Mouse (Mus musculus) hindbrain, embryonic 12.5 days (tissue): ENCODE data around the gene Lcn6. TPM values are rescaled to one million over a fixed set of nuclear protein-coding genes. Genes with fewer than 3 reads are reported as not detected.

Source experiments
- ATAC-seq: fragments of 200-750 bp; cut with Nextera tagmentation; 2 replicates; pipeline ENCODE4 v1.8.0; 2017; ENCODE audit warnings: moderate TSS enrichment; ENCODE audit not compliant: low FRiP score
- H3K27ac ChIP-seq: fragments of 300-500 bp; sonication (generic); 2 replicates; pipeline ENCODE4 v1.5.1; 2016; ENCODE audit warnings: mild to moderate bottlenecking
- H3K27me3 ChIP-seq: fragments of 300-500 bp; sonication (generic); 2 replicates; pipeline ENCODE4 v1.6.1; 2016; ENCODE audit warnings: mild to moderate bottlenecking
- H3K36me3 ChIP-seq: fragments of 300-500 bp; sonication (generic); 2 replicates; pipeline ENCODE4 v1.6.1; 2016; ENCODE audit warnings: mild to moderate bottlenecking
- H3K4me1 ChIP-seq: fragments of 300-500 bp; sonication (generic); 2 replicates; pipeline ENCODE4 v1.6.1; 2016
- H3K4me2 ChIP-seq: fragments of 300-500 bp; sonication (generic); replicated peaks from 2 replicates; pipeline ENCODE4 v1.6.1; 2016; ENCODE audit warnings: mild to moderate bottlenecking
- H3K4me3 ChIP-seq: fragments of 300-500 bp; sonication (generic); 2 replicates; pipeline ENCODE4 v1.5.1; 2016; ENCODE audit warnings: mild to moderate bottlenecking
- H3K9ac ChIP-seq: fragments of 300-500 bp; sonication (generic); 2 replicates; pipeline ENCODE4 v1.6.1; 2016; ENCODE audit warnings: mild to moderate bottlenecking, moderate library complexity
- H3K9me3 ChIP-seq: fragments of 300-500 bp; sonication (generic); replicated peaks from 2 replicates; pipeline ENCODE4 v1.6.1; 2016; ENCODE audit warnings: mild to moderate bottlenecking
- WGBS: fragments of 180-500 bp; shearing (Covaris S2); methylation state at CpG from one replicate; pipeline ENCODE4 v1.1.7; 2016; 5-methylcytosine and 5-hydroxymethylcytosine counted together
- polyA plus RNA-seq: library from polyadenylated mRNA; unstranded; fragments of >200 nt; fragmentation: Nextera tagmentation; extraction: Ambion mirVana; gene quantifications from 2 replicates; pipeline ENCODE4 v1.2.1, GENCODE M21; 2016

Lcn6 gene
- polyA plus RNA-seq: not detected in 2 replicates

DNA sequence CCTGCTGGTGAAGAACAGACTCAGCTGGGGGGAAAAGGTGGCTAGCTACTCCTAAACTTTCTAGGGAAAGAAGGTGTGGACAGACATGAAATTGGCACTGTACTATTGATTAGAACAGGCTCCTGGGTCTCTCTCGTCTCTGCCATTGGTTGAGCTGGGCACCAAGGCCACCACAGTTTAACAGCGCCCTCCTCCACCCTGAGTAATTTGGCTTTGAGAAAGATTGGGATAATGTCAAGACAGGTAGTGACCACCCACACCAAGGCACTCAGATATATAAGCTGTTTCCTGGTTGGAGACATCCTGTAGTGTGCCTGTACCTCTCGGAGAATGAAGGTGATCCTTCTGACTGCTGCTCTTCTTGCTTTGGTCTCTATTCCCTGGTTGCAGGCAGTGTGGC, at the start of gene Lcn6:
Lcn6 (plus strand) TSS at position 301 of the 400 bp plus-strand sequence.
- 83% methylated on average over 3 of the region's 3 CpGs for WGBS
- no peak within 1 kb of the TSS for H3K9ac ChIP-seq
- H3K36me3 ChIP-seq: no peaks in the 10 kb centered on the region
- H3K27me3 ChIP-seq: no peaks in the 10 kb centered on the region; the same call in 1 of the 2 replicates
- no peak within 1 kb of the TSS for H3K27ac ChIP-seq
- no peak within 1 kb of the TSS for H3K4me2 ChIP-seq
- H3K9me3 ChIP-seq: no peaks in the 10 kb centered on the region
- no peaks in the 10 kb centered on the region for H3K4me1 ChIP-seq
- no peak within 1 kb of the TSS for H3K4me3 ChIP-seq
- no peak for ATAC-seq

GRCm38 (mm10) chr2:25627811-25628210, 48.8 kb upstream of the Lcn6 start, which contains the start of gene Fcna:
Gene Fcna, minus strand, starts transcription at chr2:25628030.
- Histone ChIP-seq H3K27me3 (no peaks in the 10 kb centered on the region; the same call in 1 of the 2 replicates), H3K4me3 (no peak within 1 kb of the TSS), H3K4me2 (no peak within 1 kb of the TSS), H3K27ac (no peak within 1 kb of the TSS), H3K9me3 (no peaks in the 10 kb centered on the region), H3K9ac (no peak within 1 kb of the TSS), H3K36me3 (no peaks in the 10 kb centered on the region), H3K4me1 (no peaks in the 10 kb centered on the region)
- 86% methylated on average over 6 of the region's 6 CpGs for WGBS
- ATAC-seq: no peak

DNA sequence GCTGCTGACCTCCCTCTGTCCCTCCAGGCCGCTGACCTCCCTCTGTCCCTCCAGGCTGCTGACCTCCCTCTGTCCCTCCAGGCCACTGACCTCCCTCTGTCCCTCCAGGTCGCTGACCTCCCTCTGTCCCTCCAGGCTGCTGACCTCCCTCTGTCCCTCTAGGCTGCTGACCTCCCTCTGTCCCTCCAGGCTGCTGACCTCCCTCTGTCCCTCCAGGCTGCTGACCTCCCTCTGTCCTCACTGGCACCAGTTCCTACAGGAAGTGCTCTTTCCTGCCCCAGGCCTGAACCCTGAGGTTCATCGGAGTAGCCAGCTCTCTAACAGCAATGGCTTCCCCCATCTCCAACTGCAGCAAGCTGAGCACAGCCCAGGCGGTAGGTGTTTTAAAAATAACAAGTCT, 47.8 kb upstream of the Lcn6 start:
- Histone ChIP-seq H3K27me3 (no peaks in the 10 kb centered on the region; the same call in 1 of the 2 replicates), H3K4me2 (no peak overlapping the region), H3K9me3 (no peaks in the 10 kb centered on the region), H3K27ac (no peak overlapping the region), H3K36me3 (no peaks in the 10 kb centered on the region), H3K4me3 (no peak overlapping the region), H3K4me1 (no peaks in the 10 kb centered on the region), H3K9ac (no peak overlapping the region)
- no peak for ATAC-seq
- WGBS: 35% methylated on average over 4 of the region's 4 CpGs

DNA sequence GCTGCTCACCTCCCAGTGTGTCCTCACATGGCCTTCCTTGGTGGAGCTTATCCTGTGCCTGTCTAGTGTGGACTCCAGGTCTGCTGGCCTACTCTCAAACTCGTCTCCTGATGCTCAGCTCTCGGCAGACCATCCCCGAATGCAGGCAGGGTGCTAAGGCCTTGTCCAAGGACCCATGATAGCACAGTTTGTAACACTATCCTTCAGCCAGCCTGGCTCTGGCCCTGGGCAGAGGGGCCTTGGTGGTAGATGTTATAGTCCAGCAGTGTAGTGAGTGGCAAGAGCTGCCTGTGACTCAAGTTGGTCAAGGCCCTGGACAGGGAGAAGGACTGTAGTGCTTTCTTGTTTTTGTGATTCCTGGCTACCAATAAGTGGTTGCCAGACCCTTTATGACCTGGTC, 43.0 kb upstream of the Lcn6 start:
- Histone ChIP-seq H3K4me1 (no peaks in the 10 kb centered on the region), H3K36me3 (no peaks in the 10 kb centered on the region), H3K27me3 (no peaks in the 10 kb centered on the region), H3K27ac (no peak overlapping the region), H3K9ac (no peak overlapping the region), H3K4me2 (no peak overlapping the region), H3K4me3 (no peak overlapping the region), H3K9me3 (no peaks in the 10 kb centered on the region)
- ATAC-seq: no peak
- 87% methylated on average over 3 of the region's 3 CpGs for WGBS

GRCm38 (mm10) chr2:25634046-25634445, 42.5 kb upstream of the Lcn6 start:
- ATAC-seq: no peak
- no peaks in the 10 kb centered on the region for H3K9me3 ChIP-seq
- no peak overlapping the region for H3K9ac ChIP-seq
- no peaks in the 10 kb centered on the region for H3K27me3 ChIP-seq
- no peak overlapping the region for H3K27ac ChIP-seq
- no peaks in the 10 kb centered on the region for H3K4me1 ChIP-seq
- H3K36me3 ChIP-seq: no peaks in the 10 kb centered on the region
- H3K4me3 ChIP-seq: no peak overlapping the region
- 56% methylated on average over 1 of the region's 1 CpGs for WGBS
- H3K4me2 ChIP-seq: no peak overlapping the region

DNA sequence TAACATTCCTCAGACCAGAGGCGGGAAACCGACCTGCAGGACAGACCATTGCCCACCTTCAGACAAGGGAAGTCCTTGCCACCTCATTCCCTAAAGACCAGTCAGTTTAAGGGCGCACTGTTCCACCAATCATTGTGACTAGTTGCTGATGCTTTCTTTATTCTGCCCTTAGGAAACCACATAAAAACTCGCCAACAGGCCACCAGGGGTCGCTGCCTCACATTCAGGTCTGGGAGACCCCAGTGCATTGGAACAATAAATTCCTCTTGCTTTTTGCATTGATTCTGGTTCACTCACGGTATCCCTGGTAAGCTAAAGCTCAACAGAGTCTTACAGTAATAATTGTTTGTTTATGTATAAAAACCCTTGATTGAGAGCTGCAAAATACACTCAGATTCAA, 36.7 kb upstream of the Lcn6 start:
- H3K9ac ChIP-seq: no peak overlapping the region
- ATAC-seq: no peak

DNA sequence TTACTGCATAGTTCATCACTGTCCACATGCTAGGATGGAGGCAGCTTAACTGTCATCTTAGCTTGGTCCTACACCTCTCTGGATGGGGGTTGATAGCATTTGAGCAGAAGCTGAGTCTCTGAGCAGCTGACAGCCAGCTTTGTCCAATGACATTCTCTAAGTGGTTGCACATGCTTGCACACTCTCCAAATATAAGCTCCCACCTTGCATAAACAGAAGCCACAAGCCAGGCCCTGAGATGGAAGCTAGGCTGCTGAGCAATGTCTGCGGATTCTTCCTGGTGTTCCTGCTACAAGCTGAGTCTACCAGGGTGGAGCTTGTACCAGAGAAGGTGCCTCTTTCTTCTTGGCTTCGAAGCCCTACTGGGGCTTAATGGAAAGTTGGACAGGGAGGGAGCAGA, 23.7 kb upstream of the Lcn6 start, which contains the start of gene Lcn8:
Lcn8 (plus strand) TSS at position 219 of the 400 bp plus-strand sequence.
- no peak within 1 kb of the TSS for H3K4me3 ChIP-seq
- no peaks in the 10 kb centered on the region for H3K4me1 ChIP-seq
- H3K27ac ChIP-seq: no peak within 1 kb of the TSS
- H3K27me3 ChIP-seq: no peaks in the 10 kb centered on the region
- no peak within 1 kb of the TSS for H3K9ac ChIP-seq
- ATAC-seq: no peak
- H3K36me3 ChIP-seq: no peaks in the 10 kb centered on the region
- WGBS: 76% methylated on average over 2 of the region's 2 CpGs
- no peaks in the 10 kb centered on the region for H3K9me3 ChIP-seq
- H3K4me2 ChIP-seq: no peak within 1 kb of the TSS

More for the DNA sequence above, 36.7 kb upstream of the Lcn6 start:
- Histone ChIP-seq H3K4me1 (no peaks in the 10 kb centered on the region), H3K36me3 (no peaks in the 10 kb centered on the region), H3K27me3 (no peaks in the 10 kb centered on the region), H3K27ac (no peak overlapping the region), H3K4me2 (no peak overlapping the region), H3K9me3 (no peaks in the 10 kb centered on the region), H3K4me3 (no peak overlapping the region)
- 12% methylated on average over 6 of the region's 6 CpGs for WGBS

DNA sequence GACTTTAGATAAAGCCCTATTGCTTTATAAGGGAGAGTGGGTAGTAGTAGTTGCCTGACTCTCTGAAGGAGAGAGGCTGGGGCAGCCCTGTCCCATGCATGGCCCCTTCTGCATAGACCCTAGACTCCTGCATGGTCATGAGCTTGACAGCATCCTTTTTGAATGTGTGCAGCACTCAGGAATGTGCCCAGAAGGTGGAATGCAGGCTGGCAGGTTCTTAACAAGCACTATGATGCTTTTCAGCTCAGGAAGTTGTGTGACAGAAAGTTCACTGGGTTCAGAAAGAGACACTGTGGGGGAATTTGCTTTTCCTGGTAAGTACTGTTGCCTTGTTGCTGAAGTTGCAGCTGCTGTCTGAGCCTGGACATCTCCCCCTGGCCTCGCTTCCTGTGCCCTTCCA, 22.1 kb upstream of the Lcn6 start:
- no peak overlapping the region for H3K4me2 ChIP-seq
- no peaks in the 10 kb centered on the region for H3K9me3 ChIP-seq
- no peak for ATAC-seq
- H3K27ac ChIP-seq: no peak overlapping the region
- no peaks in the 10 kb centered on the region for H3K36me3 ChIP-seq
- 64% methylated on average over 1 of the region's 1 CpGs for WGBS
- no peaks in the 10 kb centered on the region; the same call in 1 of the 2 replicates for H3K27me3 ChIP-seq
- H3K4me3 ChIP-seq: no peak overlapping the region
- no peaks in the 10 kb centered on the region for H3K4me1 ChIP-seq
- no peak overlapping the region for H3K9ac ChIP-seq

GRCm38 (mm10) chr2:25656691-25657090, 19.9 kb upstream of the Lcn6 start:
- no peak overlapping the region for H3K4me3 ChIP-seq
- H3K9me3 ChIP-seq: no peaks in the 10 kb centered on the region
- H3K4me2 ChIP-seq: no peak overlapping the region
- no peaks in the 10 kb centered on the region; the same call in 1 of the 2 replicates for H3K27me3 ChIP-seq
- no peaks in the 10 kb centered on the region for H3K36me3 ChIP-seq
- no peak for ATAC-seq
- no peaks in the 10 kb centered on the region for H3K4me1 ChIP-seq
- H3K9ac ChIP-seq: no peak overlapping the region
- WGBS: 86% methylated on average over 4 of the region's 4 CpGs
- no peak overlapping the region for H3K27ac ChIP-seq

- Histone ChIP-seq H3K4me2 (no peak overlapping the region), H3K36me3 (no peaks in the 10 kb centered on the region), H3K4me1 (no peaks in the 10 kb centered on the region), H3K27me3 (no peaks in the 10 kb centered on the region; the same call in 1 of the 2 replicates), H3K27ac (no peak overlapping the region), H3K9ac (no peak overlapping the region), H3K4me3 (no peak overlapping the region), H3K9me3 (no peaks in the 10 kb centered on the region)
- ATAC-seq: no peak
- 96% methylated on average over 4 of the region's 4 CpGs for WGBS
Observed at GRCm38 (mm10) chr2:25657246-25657645, 19.3 kb upstream of the Lcn6 start.

- Histone ChIP-seq H3K4me3 (no peak within 1 kb of the TSS), H3K4me1 (no peaks in the 10 kb centered on the region), H3K4me2 (no peak within 1 kb of the TSS), H3K9me3 (no peaks in the 10 kb centered on the region), H3K9ac (no peak within 1 kb of the TSS), H3K27me3 (no peaks in the 10 kb centered on the region; the same call in 1 of the 2 replicates), H3K27ac (no peak within 1 kb of the TSS), H3K36me3 (no peaks in the 10 kb centered on the region)
- ATAC-seq: no peak
Observed at GRCm38 (mm10) chr2:25657652-25658051, 18.9 kb upstream of the Lcn6 start, which contains the start of gene Lcn5. Gene Lcn5, plus strand, starts transcription at chr2:25657952.

GRCm38 (mm10) chr2:25660279-25660678, 16.3 kb upstream of the Lcn6 start:
- ATAC-seq: no peak
- H3K4me2 ChIP-seq: no peak overlapping the region
- H3K36me3 ChIP-seq: no peaks in the 10 kb centered on the region
- 83% methylated on average over 8 of the region's 8 CpGs for WGBS
- no peaks in the 10 kb centered on the region; the same call in 1 of the 2 replicates for H3K27me3 ChIP-seq
- no peaks in the 10 kb centered on the region for H3K9me3 ChIP-seq
- no peak overlapping the region for H3K9ac ChIP-seq
- no peak overlapping the region for H3K4me3 ChIP-seq
- no peak overlapping the region for H3K27ac ChIP-seq
- no peaks in the 10 kb centered on the region for H3K4me1 ChIP-seq

DNA sequence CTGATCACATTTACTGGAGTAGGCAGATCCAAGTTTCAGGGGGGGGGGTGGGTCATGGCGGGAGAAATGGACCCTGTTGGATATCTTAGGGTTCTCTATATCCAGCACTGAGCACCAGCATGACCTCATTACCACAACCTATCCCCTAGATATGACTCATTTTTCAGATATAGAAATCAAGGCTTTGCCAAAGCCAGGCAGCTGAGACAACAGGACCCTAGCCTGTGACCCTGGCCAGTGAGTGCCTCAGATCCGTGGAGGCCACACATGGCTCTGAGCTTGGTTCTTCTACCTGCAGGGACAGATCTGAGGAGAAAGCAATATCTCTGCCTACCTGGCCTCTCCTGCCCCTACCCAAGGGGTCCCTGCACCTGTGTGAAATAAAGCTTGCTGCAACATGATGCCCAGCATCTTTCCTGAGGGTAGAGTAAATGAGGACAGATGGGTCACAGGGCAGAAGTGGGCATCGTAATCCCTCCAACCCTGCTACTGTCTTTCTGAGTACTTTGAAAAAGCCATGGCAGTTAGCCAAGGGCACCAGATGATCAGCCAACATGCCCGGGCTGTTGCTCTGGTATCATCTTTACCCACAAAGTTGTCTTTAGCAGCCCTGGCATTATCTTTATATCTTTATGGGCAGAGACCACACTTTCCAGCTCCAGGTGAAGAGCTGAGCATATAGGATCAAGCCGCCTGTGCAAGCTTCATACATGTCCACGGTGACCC, 15.2 kb upstream of the Lcn6 start:
- no peak for ATAC-seq
- 87% methylated on average over 6 of the region's 6 CpGs for WGBS
- Histone ChIP-seq H3K36me3 (no peaks in the 10 kb centered on the region), H3K4me1 (no peaks in the 10 kb centered on the region), H3K4me2 (no peak overlapping the region), H3K9ac (no peak overlapping the region), H3K9me3 (no peaks in the 10 kb centered on the region), H3K27me3 (no peaks in the 10 kb centered on the region; the same call in 1 of the 2 replicates), H3K27ac (no peak overlapping the region), H3K4me3 (no peak overlapping the region)
